Comparison of ENCODE assay signal across 29 mouse cellular contexts in the genomic region with DNA sequence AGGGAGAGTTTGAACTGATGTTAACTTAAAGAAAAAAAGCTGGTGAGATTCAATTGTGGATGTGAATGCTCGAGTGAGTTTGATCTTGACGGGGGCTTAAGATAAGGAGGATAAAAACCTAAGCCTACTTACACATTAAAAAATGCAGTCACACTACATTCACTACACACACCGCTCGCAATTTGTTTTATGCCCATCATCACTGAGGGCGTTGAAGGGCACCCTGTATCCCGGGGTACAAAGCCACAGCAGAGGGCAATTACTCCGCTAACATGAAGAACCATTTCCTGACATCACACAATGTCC.
DNase-seq lines count a peak whose midpoint lies in the region; ATAC-seq and TF ChIP-seq lines count a peak whose summit lies in the region.
"Had no signal": no experiment of that assay in that cellular context is flagged by ENCODE, and none has a peak within 500 bp of the region (broad histone marks: within the 10 kb centered on the region; RNA-seq: fewer than 3 reads in every experiment).

No protein-coding gene starts in this region.

- no peak for TF ChIP-seq EP300 in heart, adult 2 months (IDR thresholded peaks at IDR 0.05; ENCODE audit: insufficient read depth, low read depth, low read length)

- H3K9me3 ChIP-seq in midbrain, embryonic 11.5 days (ENCODE audit: control insufficient read depth, low read length): no peaks in the 10 kb centered on the region
- no peaks in the 10 kb centered on the region for H3K9me3 ChIP-seq in midbrain, embryonic 16.5 days (replicated peaks; ENCODE audit: control insufficient read depth, low read length, poor library complexity, severe bottlenecking)
- no peaks in the 10 kb centered on the region for H3K9me3 ChIP-seq in midbrain, embryonic 14.5 days (ENCODE audit: control insufficient read depth, low read length)
- H3K9me3 ChIP-seq: embryonic facial prominence, embryonic 13.5 days; embryonic facial prominence, embryonic 15.5 days; forebrain, embryonic 10.5 days; forebrain, embryonic 12.5 days had no signal

- H3K36me3 ChIP-seq in heart, adult 2 months (ENCODE audit: control insufficient read depth, insufficient read depth, low read length): peaks cover 1% of the 10 kb centered on the region; the same call in 1 of the 2 replicates
- no peaks in the 10 kb centered on the region for H3K36me3 ChIP-seq in midbrain, embryonic 11.5 days (ENCODE audit: control insufficient read depth, insufficient read depth, low read length)
- H3K36me3 ChIP-seq in midbrain, embryonic 16.5 days (ENCODE audit: control insufficient read depth, insufficient read depth, low read length): no peaks in the 10 kb centered on the region
- no peaks in the 10 kb centered on the region for H3K36me3 ChIP-seq in midbrain, embryonic 14.5 days (ENCODE audit: control insufficient read depth, insufficient read depth, low read length)
- H3K36me3 ChIP-seq: embryonic facial prominence, embryonic 13.5 days; embryonic facial prominence, embryonic 15.5 days; forebrain, embryonic 10.5 days; forebrain, embryonic 12.5 days; G1E had no signal

- H3K4me2 ChIP-seq in midbrain, embryonic 11.5 days: peak overlapping the region; percentile 19; the same call in 1 of the 2 replicates
- H3K4me2 ChIP-seq in midbrain, embryonic 16.5 days (ENCODE audit: low read length): no peak overlapping the region
- H3K4me2 ChIP-seq in midbrain, embryonic 14.5 days (ENCODE audit: low read length): no peak overlapping the region
- H3K4me2 ChIP-seq: embryonic facial prominence, embryonic 13.5 days; embryonic facial prominence, embryonic 15.5 days; forebrain, embryonic 12.5 days had no signal

- no peak overlapping the region for H3K27ac ChIP-seq in heart, adult 2 months
- no peak overlapping the region for H3K27ac ChIP-seq in midbrain, embryonic 11.5 days (ENCODE audit: low read depth, low read length)
- H3K27ac ChIP-seq in midbrain, embryonic 16.5 days (ENCODE audit: low read length): no peak overlapping the region; the same call in 1 of the 2 replicates
- no peak overlapping the region for H3K27ac ChIP-seq in midbrain, embryonic 14.5 days (replicated peaks; ENCODE audit: low read depth, low read length)
- H3K27ac ChIP-seq: embryonic facial prominence, embryonic 13.5 days; embryonic facial prominence, embryonic 15.5 days; forebrain, embryonic 10.5 days; forebrain, embryonic 12.5 days had no signal

- intact Hi-C loops in heart, adult 2 months (cut with DNase I): loop anchor here (10.0 kb wide), 1 partner anchor 242 kb away; no protein-coding TSS in a partner anchor

- no peaks in the 10 kb centered on the region for H3K27me3 ChIP-seq in heart, adult 2 months (ENCODE audit: control insufficient read depth, insufficient read depth, low read length)
- peaks cover 48% of the 10 kb centered on the region for H3K27me3 ChIP-seq in midbrain, embryonic 11.5 days (ENCODE audit: control insufficient read depth, insufficient read depth, low read length)
- H3K27me3 ChIP-seq in midbrain, embryonic 16.5 days (ENCODE audit: control insufficient read depth, insufficient read depth, low read depth, low read length): no peaks in the 10 kb centered on the region
- 0 out of 2 replicates have a peak, but pooled peaks cover 5% of the 10 kb centered on the region for H3K27me3 ChIP-seq in midbrain, embryonic 14.5 days (ENCODE audit: control insufficient read depth, insufficient read depth, low read length)
- H3K27me3 ChIP-seq: CH12.LX; embryonic facial prominence, embryonic 13.5 days; embryonic facial prominence, embryonic 15.5 days; Patski had no signal

- 91% methylated on average over 7 of the region's 7 CpGs for WGBS in heart, adult 2 months
- 16% methylated on average over 7 of the region's 7 CpGs for WGBS in midbrain, embryonic 11.5 days
- 15% methylated on average over 7 of the region's 7 CpGs for WGBS in midbrain, embryonic 16.5 days
- 8% methylated on average over 7 of the region's 7 CpGs for WGBS in midbrain, embryonic 14.5 days

- no peak overlapping the region for H3K4me3 ChIP-seq in heart, adult 2 months
- H3K4me3 ChIP-seq in midbrain, embryonic 11.5 days (ENCODE audit: low read depth, low read length): no peak overlapping the region
- H3K4me3 ChIP-seq in midbrain, embryonic 16.5 days (ENCODE audit: low read depth, low read length): no peak overlapping the region
- no peak overlapping the region for H3K4me3 ChIP-seq in midbrain, embryonic 14.5 days (replicated peaks; ENCODE audit: low read depth, low read length)
- H3K4me3 ChIP-seq: embryonic facial prominence, embryonic 13.5 days; embryonic facial prominence, embryonic 15.5 days; erythroblast, embryonic 14.5 days; forebrain, embryonic 10.5 days; forebrain, embryonic 12.5 days had no signal

- ATAC-seq in midbrain, embryonic 11.5 days (ENCODE audit: low FRiP score): peak; percentile 60
- ATAC-seq in midbrain, embryonic 16.5 days: no peak
- ATAC-seq in midbrain, embryonic 14.5 days (ENCODE audit: low FRiP score, low TSS enrichment): peak; percentile 35; the same call in 1 of the 2 replicates
- ATAC-seq: activated CD4-positive, CD25-positive, alpha-beta regulatory T cell, adult 4 months; CD4-positive, CD25-positive, alpha-beta regulatory T cell, adult 4 months; forebrain, embryonic 14.5 days; Patski had no signal

- H3K4me1 ChIP-seq in heart, adult 2 months (ENCODE audit: control insufficient read depth, insufficient read depth, low read length): peaks cover 2% of the 10 kb centered on the region
- H3K4me1 ChIP-seq in midbrain, embryonic 11.5 days (ENCODE audit: control insufficient read depth, insufficient read depth, low read length): peaks cover 57% of the 10 kb centered on the region
- H3K4me1 ChIP-seq in midbrain, embryonic 16.5 days (ENCODE audit: control insufficient read depth, insufficient read depth, low read length): peaks cover 22% of the 10 kb centered on the region
- peaks cover 41% of the 10 kb centered on the region for H3K4me1 ChIP-seq in midbrain, embryonic 14.5 days (ENCODE audit: control insufficient read depth, insufficient read depth, low read length)

- DNase-seq in heart, adult 11 months: peak; percentile 71
- DNase-seq in heart, adult 2 months: no peak
- no peak for DNase-seq in midbrain, embryonic 11.5 days (ENCODE audit: low spot score, missing footprints)
- DNase-seq in brain, embryonic 14.5 days (ENCODE audit: low read depth): peak; percentile 61
- DNase-seq in midbrain, embryonic 14.5 days: peak; percentile 51
- DNase-seq in right cerebral cortex, postnatal 36 days (ENCODE audit: low spot score in 2 of 2): no peak
- DNase-seq: adrenal gland, adult 8-10 months; adrenal gland, postnatal 14 days; adrenal gland, postnatal 36 days; B cell, adult 2 months; cerebellum, adult 11 months; cerebellum, adult 18-20 months; cerebellum, adult 8-10 months; cerebellum, adult 9-11 months; cerebellum, postnatal 14 days; cerebellum, postnatal 36 days; embryo, embryonic 11 days had no signal

- H3K79me2 ChIP-seq in heart, adult 2 months (replicated peaks; ENCODE audit: control insufficient read depth, insufficient read depth, low read length): no peaks in the 10 kb centered on the region

- no peak for TF ChIP-seq POLR2A in heart, adult 2 months (IDR thresholded peaks at IDR 0.05; ENCODE audit: insufficient read depth, low read depth, low read length)
- TF ChIP-seq POLR2A in brain, embryonic 14.5 days (IDR thresholded peaks at IDR 0.05; ENCODE audit: borderline replicate concordance, extremely low read depth, insufficient read depth, insufficient read length, poor library complexity, severe bottlenecking): no peak

- no peak for TF ChIP-seq CTCF in heart, adult 2 months (IDR thresholded peaks at IDR 0.05)
- TF ChIP-seq CTCF in brain, embryonic 14.5 days (IDR thresholded peaks at IDR 0.05; ENCODE audit: borderline replicate concordance, extremely low read depth, insufficient read depth, insufficient read length): no peak

- no peak overlapping the region for H3K9ac ChIP-seq in heart, adult 2 months (ENCODE audit: low read depth, low read length)
- H3K9ac ChIP-seq in midbrain, embryonic 11.5 days (ENCODE audit: low read length): no peak overlapping the region
- H3K9ac ChIP-seq in midbrain, embryonic 16.5 days (ENCODE audit: low read depth, low read length): no peak overlapping the region
- H3K9ac ChIP-seq in midbrain, embryonic 14.5 days (replicated peaks; ENCODE audit: low read length): no peak overlapping the region
- H3K9ac ChIP-seq: embryonic facial prominence, embryonic 13.5 days; embryonic facial prominence, embryonic 15.5 days; forebrain, embryonic 12.5 days had no signal

Comparison
In these comparisons a context has a peak if more than half of its experiments do, and no peak if none do; other contexts are left out.
1. DNase-seq: peak in heart, adult 11 months (single experiment), brain, embryonic 14.5 days (single experiment) and midbrain, embryonic 14.5 days (single experiment); none in heart, adult 2 months (0 of 2), midbrain, embryonic 11.5 days (single experiment) and right cerebral cortex, postnatal 36 days (0 of 2).